Mouse (Mus musculus) B cell, adult 67 days (primary cell): ENCODE data around the gene Rad23a. TPM values are rescaled to one million over a fixed set of nuclear protein-coding genes. Genes with fewer than 3 reads are reported as not detected.

Source experiments
- total RNA-seq, 2 experiments: library from RNA; stranded (reverse); gene quantifications; 4 replicates each; pipeline ENCODE4 v1.2.4; 2023

Gene Rad23a
- 10 to 100 TPM; 50.4 to 66.1 TPM for total RNA-seq

DNA sequence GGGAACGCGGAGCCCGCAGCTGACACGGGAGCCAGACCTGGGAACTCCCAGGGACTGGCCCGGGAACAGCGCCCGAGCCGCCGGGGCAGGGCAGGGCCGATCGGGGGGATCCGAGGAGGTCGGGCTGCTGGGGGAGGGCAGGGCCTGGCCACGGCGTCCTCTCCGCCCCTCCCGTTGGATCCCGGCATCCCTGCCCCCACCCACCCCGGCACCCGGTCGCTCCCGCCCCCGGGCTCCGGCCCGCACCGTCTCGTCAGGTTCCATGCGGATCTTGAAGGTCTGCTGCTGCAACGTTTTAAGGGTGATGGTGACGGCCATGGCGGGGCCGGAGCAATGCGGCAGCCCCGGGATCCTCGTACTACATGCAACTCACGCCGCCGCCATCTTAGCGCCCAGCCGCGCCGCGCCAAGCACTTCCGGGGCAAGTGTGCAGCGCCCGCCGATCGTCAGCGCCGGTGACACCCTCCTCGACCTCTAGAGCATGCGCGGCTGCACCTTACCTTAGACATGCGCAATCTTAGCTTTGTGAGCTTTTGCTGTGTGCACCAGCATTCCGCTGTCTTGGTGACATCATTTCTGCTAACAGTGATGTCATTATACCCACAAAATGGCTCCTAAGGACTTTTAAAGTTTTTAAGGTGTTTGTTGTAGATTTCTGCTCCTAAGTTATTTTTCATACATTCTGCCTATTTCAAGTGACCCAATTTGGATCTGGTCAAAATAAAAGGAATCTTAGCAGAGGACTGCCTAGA lies at the start of gene Rad23a:
Gene Rad23a (minus strand): TSS at position 418 of the 752 bp plus-strand sequence.

DNA sequence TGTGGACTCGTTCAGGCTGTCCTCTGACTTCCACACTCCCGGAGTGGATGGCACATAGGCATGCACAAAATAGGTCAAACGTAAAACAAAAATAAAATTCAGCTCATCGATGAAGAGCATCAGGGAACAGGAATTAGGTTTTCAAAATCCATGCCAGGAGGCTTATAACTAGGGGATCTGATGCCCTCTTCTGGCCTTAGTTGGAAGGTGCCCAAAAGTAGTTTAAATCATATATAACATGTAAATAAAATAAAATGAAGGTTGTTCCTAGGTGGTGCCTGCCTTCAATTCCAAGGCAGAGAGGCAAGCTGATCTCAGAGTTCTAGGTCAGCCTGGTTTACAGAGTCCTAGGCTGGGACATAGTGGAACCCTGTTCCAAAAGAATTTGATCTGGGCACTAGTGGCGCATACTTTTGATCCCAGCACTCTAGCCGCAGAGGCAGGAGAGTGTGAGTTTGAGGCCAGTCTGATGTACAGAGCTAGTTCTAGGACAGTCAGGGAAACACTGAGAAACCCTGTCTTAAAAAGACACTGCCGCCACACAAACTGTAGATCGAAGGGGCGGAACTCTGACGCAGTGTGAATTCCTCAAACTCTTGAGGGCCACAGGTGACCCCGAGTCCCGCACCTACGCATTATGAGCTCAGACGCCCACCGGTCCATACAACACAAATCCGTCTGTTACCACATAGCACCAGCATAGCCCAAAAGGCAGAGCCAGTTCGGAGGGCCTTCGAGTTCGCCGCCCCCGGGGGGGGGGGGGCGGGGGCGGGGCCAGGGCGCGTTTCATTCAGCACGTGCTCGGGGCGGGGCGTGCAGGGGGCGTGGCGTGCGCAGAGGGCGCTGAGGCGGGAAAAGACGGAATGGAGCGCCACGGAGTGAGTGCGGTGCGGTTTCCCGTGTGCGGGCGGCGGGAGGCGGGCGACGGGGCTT lies 31.2 kb upstream of the Rad23a start, which contains the start of gene Syce2:
Gene Syce2 (plus strand): TSS at position 736 of the 933 bp plus-strand sequence.

DNA sequence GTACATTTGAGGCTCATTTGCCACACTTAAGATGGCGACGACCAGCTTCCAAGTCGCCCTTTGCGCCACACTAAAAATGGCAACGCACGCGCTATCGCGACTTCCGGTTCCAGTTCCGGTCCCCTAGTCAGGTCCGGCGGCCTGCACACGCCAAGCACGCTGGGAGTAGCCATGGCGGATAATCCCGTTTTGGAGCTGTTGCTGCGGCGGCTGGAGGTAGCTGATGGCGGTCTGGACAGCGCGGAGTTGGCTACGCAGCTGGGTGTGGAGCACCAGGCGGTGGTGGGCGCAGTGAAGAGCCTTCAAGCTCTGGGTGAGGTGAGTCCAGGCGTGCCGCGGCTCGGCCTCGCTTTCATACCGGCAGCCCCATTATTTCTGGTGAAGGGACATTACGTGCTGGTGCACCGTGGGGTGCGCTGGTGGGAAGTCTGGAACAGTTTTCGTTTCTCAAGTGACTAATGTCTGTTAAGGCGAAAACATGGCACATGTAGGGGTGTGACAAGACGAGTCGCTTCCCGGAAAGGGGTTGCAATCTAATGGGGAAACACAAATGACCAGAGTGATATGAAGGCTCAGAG lies 16.5 kb upstream of the Rad23a start, which contains the start of gene Farsa:
Gene Farsa (plus strand): TSS at position 126 of the 578 bp plus-strand sequence.

DNA sequence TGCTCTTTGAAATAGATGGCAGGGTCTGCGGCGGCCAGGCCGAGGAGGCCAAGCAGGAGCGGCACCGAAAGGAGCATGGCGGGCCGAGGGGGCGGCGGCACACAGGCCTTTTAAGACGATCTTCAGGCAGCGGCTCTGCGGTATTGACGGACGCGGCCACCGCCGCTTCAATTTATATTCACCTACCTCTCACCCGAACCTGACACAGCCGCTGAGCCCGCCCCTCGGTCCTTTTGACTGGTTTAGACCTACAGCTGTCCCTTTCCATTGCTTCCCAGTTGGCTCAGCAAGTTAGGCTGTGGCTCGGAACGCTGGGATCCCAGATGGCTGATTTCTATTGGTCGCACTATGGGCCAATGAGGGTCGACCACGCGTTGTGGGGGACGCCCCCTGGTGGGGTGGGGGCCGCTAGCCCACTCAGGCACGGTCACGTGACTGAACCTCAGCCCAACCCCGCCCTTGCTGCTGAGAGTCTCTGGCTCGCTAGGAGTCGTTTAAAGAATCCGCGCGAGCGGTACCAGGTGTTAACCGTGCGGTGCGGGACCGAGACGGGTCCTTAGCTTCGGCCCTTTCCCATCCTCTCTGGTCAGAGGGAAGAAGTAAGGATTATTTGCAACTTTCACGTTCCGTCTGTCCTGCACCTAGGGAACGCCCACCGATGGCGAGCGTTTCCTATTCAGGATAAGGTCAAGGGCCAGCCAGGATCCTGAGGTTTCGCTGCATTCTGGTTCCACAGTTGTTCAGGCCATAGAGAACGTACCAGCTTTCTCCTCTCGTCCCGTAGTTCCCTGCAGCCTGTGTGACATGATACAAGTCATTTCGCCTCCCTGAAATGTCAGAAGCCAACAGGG lies 6.5 kb upstream of the Rad23a start, which contains the start of gene Calr:
Gene Calr (minus strand): TSS at position 213 of the 851 bp plus-strand sequence.

DNA sequence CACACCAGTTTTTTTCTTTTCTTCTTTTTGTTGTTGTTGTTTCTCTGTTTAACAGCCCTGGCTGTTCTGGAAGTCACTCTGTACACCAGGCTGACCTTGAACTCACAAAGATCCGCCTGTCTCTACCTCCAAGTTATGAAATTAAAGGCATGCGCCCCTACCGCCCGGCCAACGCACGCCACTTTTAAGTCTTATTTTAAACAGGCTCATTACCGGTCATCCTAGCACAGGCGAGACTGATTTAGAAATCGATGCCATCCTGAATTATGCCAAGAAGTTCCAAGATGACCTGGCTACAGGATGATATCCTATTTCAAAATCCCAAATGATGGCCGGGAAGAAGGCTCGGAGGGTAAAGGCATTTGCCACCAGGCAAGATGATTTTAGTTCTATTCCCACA lies 9.0 kb downstream of the Rad23a start, which contains the start of gene Gadd45gip1:
Gene Gadd45gip1 (plus strand): TSS at position 33 of the 400 bp plus-strand sequence.

DNA sequence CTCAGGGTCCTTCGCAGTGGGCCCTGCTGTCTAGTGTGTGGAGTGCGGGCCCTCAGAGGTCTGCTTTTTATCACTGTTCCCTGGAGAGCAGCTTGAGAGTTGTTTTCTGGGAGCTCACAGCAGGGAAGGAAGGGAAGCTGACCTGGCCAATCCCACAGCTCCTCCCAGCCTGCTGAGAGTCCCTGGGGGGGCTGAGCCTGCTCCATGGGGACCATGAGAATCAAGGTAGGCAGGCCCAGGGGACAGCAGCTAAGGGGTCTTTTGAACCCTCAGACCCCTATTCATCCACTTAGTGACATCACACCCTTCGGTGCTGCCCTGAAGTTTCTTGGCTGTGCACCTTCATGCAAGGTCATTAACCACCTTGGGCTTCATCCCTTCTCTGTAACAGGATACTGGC lies 17.7 kb downstream of the Rad23a start, which contains the start of gene Dand5:
Gene Dand5 (minus strand): TSS at position 101 of the 400 bp plus-strand sequence.

DNA sequence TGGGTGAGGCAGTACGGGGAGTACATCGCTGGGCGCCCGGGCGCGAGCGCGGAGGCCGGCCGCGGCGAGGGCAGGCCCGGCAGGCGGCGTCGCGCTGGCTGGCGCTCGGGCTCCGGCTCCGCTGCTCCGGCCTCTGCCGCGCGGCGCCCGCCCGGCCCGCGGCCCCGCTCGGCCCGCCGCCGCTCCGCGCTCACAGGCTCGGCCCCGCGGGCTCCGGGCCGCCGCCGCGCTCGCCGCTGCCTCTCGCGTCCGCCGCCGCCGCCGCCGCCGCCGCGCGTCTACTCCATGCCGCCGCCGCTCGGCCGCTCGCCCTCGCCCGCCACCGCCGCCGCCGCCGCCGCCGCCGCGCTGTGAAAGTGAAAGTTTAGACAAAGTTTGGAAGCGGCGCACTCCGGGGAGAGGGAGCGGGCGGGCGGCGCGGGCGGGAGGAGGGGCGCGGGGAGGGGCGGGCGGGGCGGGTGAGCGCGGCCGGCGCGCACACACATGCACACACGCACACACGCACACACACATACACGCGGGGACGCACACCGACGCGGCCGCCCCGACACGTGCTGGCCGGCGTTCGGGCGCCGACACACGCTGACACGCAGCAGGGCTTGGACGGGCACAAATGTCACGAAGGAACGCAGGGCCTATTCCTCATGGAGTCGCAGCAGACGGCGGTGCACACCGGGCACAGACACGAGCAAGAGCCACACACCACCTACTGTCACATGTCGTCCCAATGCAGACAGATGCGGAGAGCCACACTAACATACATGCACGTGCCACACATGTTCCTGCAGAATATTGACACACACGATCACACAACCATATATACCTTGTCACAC lies 40.2 kb downstream of the Rad23a start, which contains the start of gene Nfix:
Gene Nfix (minus strand): TSS at position 346 of the 833 bp plus-strand sequence.

Other genes starting within 250 kb of the Rad23a start
- 100 to 1,000 TPM; 226 to 246 TPM for gene Ier2, start 177.8 kb downstream of the Rad23a start, total RNA-seq
- 100 to 1,000 TPM; 187 to 197 TPM for gene Trmt1, start 154.4 kb downstream of the Rad23a start, total RNA-seq
- 10 to 100 TPM; 60.9 to 61.2 TPM for gene Nacc1, start 152.8 kb downstream of the Rad23a start, total RNA-seq
- 100 to 1,000 TPM; 121 to 155 TPM for gene Lyl1, start 139.2 kb downstream of the Rad23a start, total RNA-seq
- not detected for gene G430095P16Rik, start 117.7 kb downstream of the Rad23a start, total RNA-seq
- gene Nfix, start 40.3 kb downstream of the Rad23a start, total RNA-seq = 1 to 10 TPM; 2.1 to 3.5 TPM
- gene Dand5, start 17.8 kb downstream of the Rad23a start, total RNA-seq = 1 to 10 TPM; 3.7 TPM
- gene Gadd45gip1, start 9.1 kb downstream of the Rad23a start, total RNA-seq = 10 to 100 TPM; 11.6 to 15.1 TPM
- 100 to 1,000 TPM; 565 to 613 TPM for gene Calr, start 6.3 kb upstream of the Rad23a start, total RNA-seq
- gene Farsa, start 16.3 kb upstream of the Rad23a start, total RNA-seq = 10 to 100 TPM; 77.3 to 81.2 TPM
- 1 to 10 TPM; 5.8 to 8.6 TPM for gene Syce2, start 31.4 kb upstream of the Rad23a start, total RNA-seq
- 10 to 100 TPM; 22.0 to 32.9 TPM for gene Gcdh, start 53.3 kb upstream of the Rad23a start, total RNA-seq
- gene Klf1, start 61.3 kb upstream of the Rad23a start, total RNA-seq = not detected
- gene Dnase2a, start 67.9 kb upstream of the Rad23a start, total RNA-seq = 10 to 100 TPM; 62.8 to 69.8 TPM
- gene Mast1, start 96.7 kb upstream of the Rad23a start, total RNA-seq = under 1 TPM; 0.30 to 0.32 TPM
- not detected for gene Rtbdn, start 106.3 kb upstream of the Rad23a start, total RNA-seq
- gene Gm49661, start 128.8 kb upstream of the Rad23a start, total RNA-seq = not detected
- gene Prdx2, start 128.9 kb upstream of the Rad23a start, total RNA-seq = 10 to 100 TPM; 49.2 to 58.7 TPM
- gene Rnaseh2a, start 129.1 kb upstream of the Rad23a start, total RNA-seq = 10 to 100 TPM; 35.8 to 48.7 TPM
- gene Junb, start 138.1 kb upstream of the Rad23a start, total RNA-seq = 1,000 to 10,000 TPM in 1 of 2 experiments, 100 to 1,000 TPM in 1; 703 to 1,140 TPM
- 1 to 10 TPM; 6.2 to 7.5 TPM for gene Hook2, start 149.9 kb upstream of the Rad23a start, total RNA-seq
- not detected for gene Best2, start 173.9 kb upstream of the Rad23a start, total RNA-seq
- gene Asna1, start 184.6 kb upstream of the Rad23a start, total RNA-seq = 10 to 100 TPM; 74.7 to 77.8 TPM
- gene Trir, start 186.2 kb upstream of the Rad23a start, total RNA-seq = 100 to 1,000 TPM; 207 to 213 TPM
- 10 to 100 TPM; 43.3 to 52.5 TPM for gene Tnpo2, start 196.2 kb upstream of the Rad23a start, total RNA-seq
- 10 to 100 TPM; 12.4 to 17.5 TPM for gene Fbxw9, start 219.4 kb upstream of the Rad23a start, total RNA-seq
- gene Gm5741, start 227.3 kb upstream of the Rad23a start, total RNA-seq = not detected
- gene Dhps, start 231.1 kb upstream of the Rad23a start, total RNA-seq = 100 to 1,000 TPM; 112 to 143 TPM
- gene Wdr83os, start 240.1 kb upstream of the Rad23a start, total RNA-seq = 10 to 100 TPM; 43.3 to 49.1 TPM
- 10 to 100 TPM; 15.8 to 22.6 TPM for gene Wdr83, start 240.6 kb upstream of the Rad23a start, total RNA-seq
- 100 to 1,000 TPM; 166 to 174 TPM for gene Man2b1, start 242.6 kb upstream of the Rad23a start, total RNA-seq